Mouse (Mus musculus) cerebellum, adult (tissue): ENCODE results near the gene Olfr1116.
"Not testable (repeated sequence)": the region's sequence is repeated elsewhere in the genome, so short reads cannot be mapped to it uniquely, and the experiment has no call there.

Experiments used
- ATAC-seq: cut with Nextera tagmentation; 2 replicates; pipeline ENCODE4 v1.9.2; 2017; ENCODE audit warnings: mild to moderate bottlenecking, moderate library complexity, mixed read lengths; ENCODE audit not compliant: insufficient number of reproducible peaks, low FRiP score, low TSS enrichment

The Olfr1116 gene

DNA sequence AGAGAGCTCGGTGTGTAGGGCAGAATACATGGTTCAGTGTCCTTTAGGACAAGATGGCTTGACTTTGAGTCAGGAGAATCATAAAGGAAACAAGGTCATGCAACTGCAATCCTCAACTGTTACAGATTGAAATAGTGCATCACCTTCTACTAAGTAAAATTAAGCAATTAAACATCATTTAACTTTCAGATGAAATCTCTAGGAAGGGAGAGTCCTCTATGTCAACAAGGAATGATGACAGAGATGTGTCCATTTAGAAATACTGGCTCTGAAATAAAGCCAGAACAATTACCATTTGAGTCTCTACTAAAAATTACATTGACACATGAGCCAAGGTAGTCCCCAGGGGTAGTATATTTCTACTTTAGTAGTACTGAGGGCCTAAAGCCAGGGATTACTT is at the start of gene Olfr1116:
Olfr1116 (plus strand) TSS at position 301 of the 400 bp plus-strand sequence.
- ATAC-seq: no peak

DNA sequence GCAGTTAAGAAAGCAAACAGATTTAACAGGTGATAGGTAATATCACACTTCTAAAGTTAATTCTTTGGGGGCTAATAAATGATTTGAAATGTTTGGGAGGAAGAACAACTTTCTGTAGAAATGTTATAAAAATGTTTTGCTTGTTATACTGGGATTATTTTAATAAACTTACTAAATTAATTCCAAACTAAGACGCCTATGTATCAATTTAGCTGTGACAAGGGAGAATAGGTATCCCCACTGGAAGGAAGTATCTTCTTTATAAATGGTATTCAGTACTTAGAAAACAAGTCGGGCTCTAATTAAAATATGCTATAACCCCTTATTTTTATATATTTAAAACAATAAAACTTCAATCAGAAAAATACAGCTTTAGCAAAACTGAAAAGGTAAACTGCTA is 19.6 kb upstream of the Olfr1116 start, which contains the start of gene Olfr1115:
Olfr1115 (plus strand) TSS at position 301 of the 400 bp plus-strand sequence.
- no peak for ATAC-seq

- ATAC-seq: not testable (repeated sequence)
Observed at GRCm38 (mm10) chr2:87293977-87294376, 26.6 kb downstream of the Olfr1116 start.

DNA sequence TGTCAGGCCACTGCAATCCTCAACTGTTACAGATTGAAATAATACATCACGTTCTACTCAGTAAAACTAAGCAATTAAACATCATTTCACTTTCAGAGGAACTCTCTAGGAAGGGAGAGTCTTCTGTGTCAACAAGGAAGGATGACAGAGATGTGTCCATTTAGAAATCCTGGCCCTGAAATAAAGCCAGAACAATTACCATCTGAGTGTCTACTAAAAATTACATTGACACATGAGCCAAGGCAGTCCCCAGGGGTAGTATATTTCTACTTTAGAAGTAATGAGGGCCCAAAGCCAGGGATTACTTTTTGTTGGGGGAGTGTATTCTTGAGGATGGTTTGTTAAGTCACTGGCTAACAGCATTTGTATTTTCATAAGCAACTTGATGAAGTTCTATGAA is 39.9 kb downstream of the Olfr1116 start, which contains the start of gene Olfr1118:
Olfr1118 (plus strand) TSS at position 301 of the 400 bp plus-strand sequence.
- no peak for ATAC-seq
